Mouse (Mus musculus) adrenal gland, adult 8-10 months (tissue): Measurements from ENCODE around the gene AI464131. TPM values are rescaled to one million over a fixed set of nuclear protein-coding genes. Genes with fewer than 3 reads are reported as not detected.
A peak's percentile ranks its signal among the peaks of the same experiment; 100 is the strongest.

Experiments
- DNase-seq: peaks from one replicate; pipeline ENCODE4 v3.0.0; 2022
- total RNA-seq, 4 experiments: library from RNA; stranded (reverse); gene quantifications; 2 replicates each; pipeline ENCODE4 v1.2.4; 2022

The AI464131 gene
- 10 to 100 TPM in 3 of 4 experiments, 1 to 10 TPM in 1; 9.1 to 13.8 (median 10.6) TPM for total RNA-seq

DNA sequence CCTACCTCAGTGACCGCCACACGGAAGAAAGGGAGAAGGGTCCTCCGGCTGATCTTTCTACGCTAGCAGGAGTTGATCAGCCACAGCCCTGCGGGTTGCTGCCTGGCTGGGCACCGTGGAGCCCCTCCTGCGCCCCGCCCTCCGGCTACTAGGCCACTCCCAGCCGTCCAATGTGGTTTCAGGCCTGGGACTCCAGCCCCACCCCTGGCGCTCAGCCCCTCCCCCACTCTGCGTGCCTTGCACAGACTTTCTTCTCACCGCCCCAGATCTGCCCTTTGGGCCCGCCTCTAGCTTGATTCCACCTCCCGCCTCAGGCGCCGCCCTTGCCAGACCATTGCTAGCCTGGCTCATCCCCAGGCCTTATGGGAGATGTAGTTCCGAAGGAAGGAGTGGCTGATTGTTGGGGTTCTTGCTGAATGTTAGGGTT is at the start of gene AI464131:
AI464131 (minus strand) TSS at position 91 of the 427 bp plus-strand sequence.
- peak; percentile 98 for DNase-seq

DNA sequence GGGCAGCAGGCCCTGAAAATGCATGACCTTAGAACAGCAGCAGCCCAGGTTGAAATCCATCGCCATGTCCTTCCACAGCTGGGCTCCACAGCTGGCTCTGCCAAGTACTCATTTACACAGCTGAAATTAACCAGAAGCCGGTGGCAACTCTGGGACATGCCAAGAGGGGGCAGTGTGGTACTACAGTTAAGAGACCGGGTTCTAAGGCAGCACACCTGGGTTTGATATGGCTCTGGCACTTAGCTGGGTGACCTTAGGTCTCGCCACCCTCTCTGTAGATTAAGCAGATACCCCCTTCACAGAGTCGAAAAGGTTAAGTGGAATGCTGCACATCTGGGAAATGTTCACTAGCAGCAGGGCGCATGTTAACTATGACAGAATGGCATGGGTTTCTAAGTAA is 49.7 kb upstream of the AI464131 start:
- peak; percentile 58 for DNase-seq

DNA sequence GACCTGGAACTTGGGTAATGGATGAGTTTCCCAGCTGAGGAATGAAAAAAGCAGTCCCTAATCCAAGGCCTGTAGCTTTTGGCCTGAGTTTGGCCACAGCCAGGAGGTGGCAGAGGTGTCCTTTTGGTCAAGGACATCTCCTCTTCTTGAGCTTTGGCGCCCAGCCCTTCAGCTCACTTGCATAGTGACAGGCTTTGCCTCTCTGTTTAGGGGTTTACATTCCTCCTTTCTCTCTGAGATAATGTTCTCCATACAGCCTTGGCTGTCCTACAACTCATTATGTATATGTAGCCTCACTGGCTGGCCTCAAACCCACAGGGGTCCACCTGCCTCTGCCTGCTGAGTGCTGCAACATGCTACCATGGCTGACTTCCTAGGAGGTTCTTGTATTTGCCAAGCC is 44.2 kb upstream of the AI464131 start:
- no peak for DNase-seq

DNA sequence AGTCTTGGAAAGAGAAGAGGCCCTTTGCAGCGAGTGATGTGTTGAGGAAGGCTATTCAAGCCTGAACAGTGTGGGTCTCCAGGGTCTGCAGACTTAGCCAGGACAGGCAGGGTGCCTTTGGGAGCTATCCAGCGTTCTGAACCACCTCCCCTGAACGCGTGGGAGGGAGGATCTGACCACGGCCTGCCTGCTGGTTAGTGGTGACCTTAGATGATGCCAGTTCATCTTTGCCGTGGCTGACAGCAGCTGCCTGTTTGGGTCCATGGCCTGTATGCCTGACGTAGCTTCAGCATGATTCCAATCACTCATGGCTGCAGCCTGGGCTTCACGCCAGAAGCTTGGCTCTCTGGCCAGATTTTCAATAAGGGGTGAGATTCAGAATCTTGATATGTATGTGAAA is 43.1 kb upstream of the AI464131 start:
- peak; percentile 45 for DNase-seq

GRCm38 (mm10) chr4:41542136-41542535 is 39.3 kb upstream of the AI464131 start:
- no peak for DNase-seq

DNA sequence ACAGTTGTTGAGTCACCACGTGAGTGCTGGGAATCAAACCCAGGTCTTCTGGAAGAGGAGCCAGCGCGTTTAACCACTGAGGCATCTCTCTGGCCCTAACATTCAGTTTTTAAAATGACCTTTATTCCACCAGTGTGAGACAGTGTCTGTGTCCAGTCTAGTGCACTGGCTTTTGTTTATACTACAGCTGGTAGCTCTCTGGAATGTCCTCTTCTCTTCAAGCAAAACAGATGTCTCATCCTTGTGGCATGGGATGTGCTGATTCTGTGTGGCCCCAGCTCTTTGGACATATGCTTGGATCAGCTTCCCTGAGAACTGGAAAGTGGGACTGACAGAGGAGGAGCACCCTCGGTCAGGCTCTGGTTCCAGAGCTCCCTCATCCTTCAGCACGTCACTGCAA is 32.0 kb upstream of the AI464131 start:
- DNase-seq, result no peak

- no peak for DNase-seq
Observed at GRCm38 (mm10) chr4:41532420-41532819, 29.5 kb upstream of the AI464131 start.

GRCm38 (mm10) chr4:41527996-41528395 is 25.1 kb upstream of the AI464131 start:
- DNase-seq, result no peak

GRCm38 (mm10) chr4:41527076-41527475 is 24.2 kb upstream of the AI464131 start:
- no peak for DNase-seq

DNA sequence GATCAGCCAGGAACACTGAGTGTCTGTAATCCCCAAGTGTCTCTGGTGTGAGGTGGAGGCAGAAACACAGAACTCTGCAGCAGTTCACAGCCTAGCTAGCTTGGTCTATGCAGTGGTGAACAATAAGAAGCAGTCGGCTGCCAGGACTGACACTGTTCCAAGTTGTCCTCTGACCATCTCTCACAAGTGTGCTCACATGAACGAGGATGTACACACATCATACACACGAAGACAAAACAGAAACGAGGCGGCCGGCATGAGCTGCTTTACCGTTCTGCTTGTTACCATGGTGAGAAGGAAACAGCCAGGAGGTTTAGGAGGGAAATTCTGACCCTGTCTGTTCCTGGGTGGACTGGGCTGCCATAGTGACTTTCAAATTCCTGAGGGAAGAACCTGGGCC is 23.7 kb upstream of the AI464131 start:
- no peak for DNase-seq

DNA sequence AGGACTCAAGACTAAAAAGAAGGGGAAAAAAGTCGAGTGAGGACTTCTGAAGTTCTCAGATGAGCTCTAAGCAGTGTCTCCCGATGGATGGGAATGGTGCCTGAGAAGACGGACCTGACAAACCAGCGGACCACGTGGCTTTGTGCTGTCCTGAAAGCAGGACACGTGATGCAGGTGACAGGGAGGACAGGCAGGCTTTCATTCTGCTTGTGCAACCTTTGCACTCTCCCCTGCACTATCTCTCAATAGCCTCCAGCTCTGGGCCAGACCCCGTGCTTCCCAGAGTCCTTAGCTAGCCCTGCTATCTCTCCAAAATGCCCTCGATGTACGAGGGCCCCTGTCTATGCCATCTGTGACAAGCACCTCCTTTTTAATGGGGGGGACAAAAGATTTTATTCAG is 22.0 kb upstream of the AI464131 start:
- DNase-seq, result no peak

DNA sequence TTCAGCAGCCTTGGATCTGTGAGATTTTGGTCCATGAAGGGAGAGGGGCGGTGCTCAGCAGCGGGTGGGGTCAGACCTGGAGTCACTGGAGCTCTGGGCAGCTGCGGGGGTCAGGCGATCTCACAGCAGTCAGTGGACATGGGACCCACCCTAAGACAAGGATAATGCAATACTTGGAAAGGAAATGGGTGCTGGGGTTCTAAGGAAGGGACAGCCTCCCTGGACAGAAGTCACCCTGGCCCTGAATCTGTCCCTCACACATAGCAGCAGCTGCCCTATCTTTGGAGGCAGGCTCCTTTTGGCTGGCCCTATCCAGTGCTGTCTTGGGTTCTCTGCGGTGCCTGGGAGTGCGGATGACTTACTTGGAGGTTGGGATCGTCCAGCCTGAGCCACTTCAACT is 21.0 kb upstream of the AI464131 start:
- no peak for DNase-seq

DNA sequence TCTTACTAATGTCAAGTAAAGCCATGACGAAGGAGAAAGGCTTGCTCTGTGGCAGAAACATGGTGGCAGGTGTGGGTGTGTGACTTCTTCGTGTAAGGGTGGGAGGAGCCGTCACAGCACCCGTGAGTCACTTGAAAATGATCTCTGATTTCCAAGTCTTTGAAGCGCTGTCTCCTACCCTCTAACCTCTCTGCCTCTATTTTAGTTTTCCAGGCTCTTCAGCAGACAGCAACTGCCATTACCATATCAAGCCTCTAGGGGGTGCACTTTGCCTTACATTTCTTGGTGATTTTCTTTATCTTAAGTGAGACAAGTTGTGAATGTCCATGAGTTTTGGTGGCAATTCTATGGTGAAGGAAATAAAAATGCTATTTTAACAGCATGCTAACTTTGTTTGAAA is 19.9 kb upstream of the AI464131 start:
- DNase-seq, result no peak

GRCm38 (mm10) chr4:41522136-41522535 is 19.3 kb upstream of the AI464131 start:
- DNase-seq, result no peak

- DNase-seq, result no peak
Observed at GRCm38 (mm10) chr4:41520641-41521040, 17.8 kb upstream of the AI464131 start.

DNA sequence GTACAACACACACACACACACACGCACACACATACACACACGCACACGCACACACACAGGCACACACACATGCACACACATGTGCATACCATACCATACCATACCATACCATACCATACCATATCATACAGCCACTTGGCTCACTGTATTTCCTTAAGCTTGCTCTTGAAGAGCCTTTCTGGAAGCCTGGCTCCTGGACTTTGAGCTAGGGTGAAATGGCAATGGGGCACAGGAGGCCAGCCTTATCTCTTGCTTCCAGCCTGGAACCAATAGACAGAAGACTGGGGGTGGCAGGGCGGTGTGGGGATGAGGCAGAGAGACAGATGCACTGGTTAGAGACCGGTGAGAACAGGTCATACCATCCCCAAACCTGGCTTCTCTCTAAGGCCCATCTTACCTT is 16.3 kb upstream of the AI464131 start:
- no peak for DNase-seq

- no peak for DNase-seq
Observed at GRCm38 (mm10) chr4:41518349-41518748, 15.5 kb upstream of the AI464131 start.

DNA sequence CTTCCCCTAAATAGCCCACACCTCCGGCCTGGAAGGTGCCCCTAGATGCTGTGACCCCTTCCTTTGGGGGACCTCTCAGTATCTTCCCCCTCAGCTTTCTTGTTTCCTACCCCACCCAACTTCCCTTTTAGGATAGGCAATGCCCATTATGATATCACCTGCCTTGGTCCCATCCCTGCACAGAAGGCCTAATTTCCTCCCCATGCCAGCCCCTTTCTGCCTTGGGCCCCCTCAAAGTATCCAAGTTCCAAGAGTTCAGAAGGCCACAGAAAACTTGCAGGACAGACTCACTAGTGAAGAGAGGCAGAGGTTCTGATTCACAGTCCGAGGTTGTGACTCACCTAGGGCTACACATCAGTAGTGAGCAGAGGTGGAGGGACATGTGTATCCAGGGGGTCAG is 14.4 kb upstream of the AI464131 start, which contains the start of gene 1110017D15Rik:
1110017D15Rik (minus strand) TSS at position 101 of the 400 bp plus-strand sequence.
- no peak for DNase-seq

GRCm38 (mm10) chr4:41513714-41514113 is 10.8 kb upstream of the AI464131 start:
- DNase-seq, result no peak

DNA sequence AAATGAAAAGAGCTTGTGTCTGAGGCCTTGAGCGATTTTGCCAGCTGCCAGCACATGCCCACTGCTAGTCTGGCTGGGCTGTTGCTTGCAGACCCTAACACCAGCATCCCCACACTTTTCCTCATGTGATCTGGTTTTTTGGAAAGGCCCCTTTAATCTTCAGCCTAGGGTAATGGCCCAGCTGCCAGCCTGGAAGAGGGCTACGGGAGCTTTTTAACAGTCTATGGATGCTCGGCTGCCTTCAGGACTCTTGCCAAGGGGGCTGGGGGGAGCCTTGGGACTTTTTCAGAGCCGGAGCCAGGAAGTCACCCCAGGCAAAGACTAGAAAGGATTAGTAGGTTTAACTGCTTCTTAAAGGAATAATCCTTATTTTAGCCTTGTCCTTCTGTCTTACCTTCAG is 10.4 kb upstream of the AI464131 start:
- DNase-seq, result no peak

- no peak for DNase-seq
Observed at GRCm38 (mm10) chr4:41507998-41508397, 5.1 kb upstream of the AI464131 start.

DNA sequence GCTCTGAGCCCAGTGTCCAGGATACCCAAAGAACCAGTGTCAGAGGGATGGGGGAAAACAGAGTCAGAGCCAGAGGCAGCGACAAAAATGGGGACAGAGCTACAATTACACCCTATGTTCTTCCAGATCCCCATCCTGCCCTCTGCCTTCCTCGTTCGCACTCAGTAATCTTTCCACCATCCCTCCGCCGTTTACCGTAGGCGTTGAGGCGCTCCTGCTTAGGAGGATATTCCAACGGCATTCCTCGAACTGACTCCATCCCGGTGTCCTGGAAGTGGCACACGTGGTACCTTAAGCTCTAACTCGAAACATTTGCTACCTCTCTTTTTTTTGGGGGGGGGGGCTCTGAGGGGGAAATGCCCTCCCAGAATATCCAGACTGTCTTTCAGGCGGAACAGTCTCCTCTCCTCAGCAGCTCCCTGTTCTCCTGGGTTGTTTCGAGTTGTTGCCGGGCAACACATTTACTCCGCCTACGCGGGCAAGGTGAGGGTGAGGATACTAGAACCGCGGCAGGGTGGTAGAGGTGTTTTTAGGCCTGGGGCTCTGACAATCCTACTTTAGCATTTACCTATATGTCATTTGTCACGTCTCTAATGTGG is 4.5 kb upstream of the AI464131 start:
- DNase-seq, result no peak

DNA sequence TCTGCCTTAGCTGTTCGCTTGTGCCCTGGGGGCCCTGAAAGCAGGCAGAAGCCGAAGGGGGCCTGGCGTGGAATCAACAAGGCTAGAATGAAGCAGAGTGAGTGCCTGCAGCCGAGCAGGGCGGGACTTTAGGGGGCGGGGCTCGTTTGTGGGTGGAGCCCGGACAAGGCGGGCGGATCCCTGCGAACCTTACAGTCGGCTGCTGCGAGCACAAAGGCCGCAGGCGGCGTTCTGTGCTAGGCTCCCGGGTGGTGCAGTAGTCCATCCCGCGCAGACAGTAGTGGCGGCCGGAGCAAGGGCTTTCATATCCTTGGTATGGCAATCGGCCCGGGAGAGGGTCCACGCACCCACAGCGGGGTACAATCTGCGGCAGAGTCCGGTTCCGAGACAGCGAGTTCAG is 4.0 kb upstream of the AI464131 start:
- DNase-seq, result peak; percentile 83

GRCm38 (mm10) chr4:41506156-41506555 is 3.3 kb upstream of the AI464131 start:
- DNase-seq, result peak; percentile 61

DNA sequence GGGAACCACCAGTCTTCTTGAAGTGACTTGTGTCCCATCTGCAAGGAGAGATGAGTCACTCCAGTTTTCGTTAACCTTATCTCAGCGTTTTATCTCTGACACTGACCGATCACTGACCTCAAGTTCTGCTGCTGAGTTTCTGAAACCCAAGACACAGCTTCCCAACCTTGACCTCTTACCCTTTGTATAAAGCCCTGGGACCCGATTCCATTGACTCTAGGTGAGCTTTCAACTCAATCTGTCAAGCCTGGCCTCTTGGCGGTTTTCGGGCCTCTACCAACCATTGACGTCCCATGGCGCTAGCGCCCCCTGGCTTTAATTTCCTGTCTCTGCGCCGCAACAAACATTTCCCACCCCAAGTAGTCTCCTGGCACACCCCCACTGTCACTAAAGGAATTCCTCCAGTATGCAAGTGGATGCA is 2.3 kb upstream of the AI464131 start:
- no peak for DNase-seq
